Mouse (Mus musculus) CD4-positive, CD25-positive, alpha-beta regulatory T cell, adult 4 months (primary cell): Measurements from ENCODE around the gene Gm10959. TPM values are rescaled to one million over a fixed set of nuclear protein-coding genes. Genes with fewer than 3 reads are reported as not detected.
"Not testable (repeated sequence)": the region's sequence is repeated elsewhere in the genome, so short reads cannot be mapped to it uniquely, and the experiment has no call there.

ENCODE experiments used
- ATAC-seq: one replicate; pipeline ENCODE4 v1.8.0; 2017
- polyA plus RNA-seq, 2 experiments: library from polyadenylated mRNA; unstranded; fragments of 100-300 nt; shearing (Covaris generic); gene quantifications; one replicate each; pipeline ENCODE4 v1.2.1; 2017

The Gm10959 gene
- not detected for polyA plus RNA-seq

- ATAC-seq = no peak
Observed at GRCm38 (mm10) chr3:122919260-122919659, at the start of gene Gm10959. Gene Gm10959, minus strand, starts transcription at chr3:122919360.

GRCm38 (mm10) chr3:122968391-122968790 is 49.2 kb upstream of the Gm10959 start:
- no peak for ATAC-seq

- ATAC-seq = no peak
Observed at GRCm38 (mm10) chr3:122964301-122964700, 45.1 kb upstream of the Gm10959 start.

GRCm38 (mm10) chr3:122950129-122950528 is 31.0 kb upstream of the Gm10959 start:
- no peak for ATAC-seq

GRCm38 (mm10) chr3:122943387-122943890 is 24.3 kb upstream of the Gm10959 start:
- ATAC-seq = no peak

GRCm38 (mm10) chr3:122939215-122939614 is 20.1 kb upstream of the Gm10959 start:
- peak; percentile 76 for ATAC-seq

- ATAC-seq = not testable (repeated sequence)
Observed at GRCm38 (mm10) chr3:122937176-122937575, 18.0 kb upstream of the Gm10959 start.

- ATAC-seq = no peak
Observed at GRCm38 (mm10) chr3:122932466-122932865, 13.3 kb upstream of the Gm10959 start.

- ATAC-seq = no peak
Observed at GRCm38 (mm10) chr3:122929723-122930122, 10.6 kb upstream of the Gm10959 start.

- ATAC-seq = peak; percentile 91
Observed at GRCm38 (mm10) chr3:122924009-122924914, 5.1 kb upstream of the Gm10959 start, which contains the start of gene 1810037I17Rik. Gene 1810037I17Rik, plus strand, starts transcription at chr3:122924203.

GRCm38 (mm10) chr3:122923147-122923546 is 4.0 kb upstream of the Gm10959 start:
- no peak for ATAC-seq

- no peak for ATAC-seq
Observed at GRCm38 (mm10) chr3:122921676-122922527, 2.7 kb upstream of the Gm10959 start.

- ATAC-seq = no peak
Observed at GRCm38 (mm10) chr3:122920572-122921435, 1.6 kb upstream of the Gm10959 start.

- ATAC-seq = no peak
Observed at GRCm38 (mm10) chr3:122918672-122919071, 488 bp downstream of the Gm10959 start.

GRCm38 (mm10) chr3:122916191-122916680 is 2.9 kb downstream of the Gm10959 start:
- ATAC-seq = no peak

- ATAC-seq = no peak
Observed at GRCm38 (mm10) chr3:122915493-122915892, 3.7 kb downstream of the Gm10959 start.

GRCm38 (mm10) chr3:122907841-122908240 is 11.3 kb downstream of the Gm10959 start:
- no peak for ATAC-seq

GRCm38 (mm10) chr3:122903746-122904433 is 15.3 kb downstream of the Gm10959 start:
- no peak for ATAC-seq

- no peak for ATAC-seq
Observed at GRCm38 (mm10) chr3:122898254-122898653, 20.9 kb downstream of the Gm10959 start.

- no peak for ATAC-seq
Observed at GRCm38 (mm10) chr3:122895189-122895731, 23.9 kb downstream of the Gm10959 start.

- no peak for ATAC-seq
Observed at GRCm38 (mm10) chr3:122894772-122895171, 24.4 kb downstream of the Gm10959 start, which contains the start of gene Fabp2. Gene Fabp2, plus strand, starts transcription at chr3:122895072.
